Mouse (Mus musculus) ES-Bruce4 (cell line): ENCODE results near the gene Dnah11.

Experiments
- CTCF ChIP-seq: IDR thresholded peaks from one replicate; pipeline ENCODE4 v1.8.1; 2011; ENCODE audit warnings: low read depth, low read length
- EP300 ChIP-seq: IDR thresholded peaks from 2 replicates; pipeline ENCODE4 v1.6.1; 2011; ENCODE audit warnings: low read depth, low read length; ENCODE audit not compliant: insufficient read depth
- POLR2A ChIP-seq: IDR thresholded peaks from one replicate; pipeline ENCODE4 v1.8.1; 2011; ENCODE audit warnings: low read length; ENCODE audit not compliant: insufficient read depth

GRCm38 (mm10) chr12:117872265-117872664 is 326.6 kb downstream of the Dnah11 start:
- TF ChIP-seq CTCF (no peak), POLR2A (no peak), EP300 (no peak)
